Mouse (Mus musculus): Measurements from ENCODE around the gene Reep3. TPM values are rescaled to one million over a fixed set of nuclear protein-coding genes. Genes with fewer than 3 reads are reported as not detected.

The Reep3 gene
- total and polyA plus RNA-seq, 3 experiments = 21.8 to 23.3 (median 23.2) TPM

DNA sequence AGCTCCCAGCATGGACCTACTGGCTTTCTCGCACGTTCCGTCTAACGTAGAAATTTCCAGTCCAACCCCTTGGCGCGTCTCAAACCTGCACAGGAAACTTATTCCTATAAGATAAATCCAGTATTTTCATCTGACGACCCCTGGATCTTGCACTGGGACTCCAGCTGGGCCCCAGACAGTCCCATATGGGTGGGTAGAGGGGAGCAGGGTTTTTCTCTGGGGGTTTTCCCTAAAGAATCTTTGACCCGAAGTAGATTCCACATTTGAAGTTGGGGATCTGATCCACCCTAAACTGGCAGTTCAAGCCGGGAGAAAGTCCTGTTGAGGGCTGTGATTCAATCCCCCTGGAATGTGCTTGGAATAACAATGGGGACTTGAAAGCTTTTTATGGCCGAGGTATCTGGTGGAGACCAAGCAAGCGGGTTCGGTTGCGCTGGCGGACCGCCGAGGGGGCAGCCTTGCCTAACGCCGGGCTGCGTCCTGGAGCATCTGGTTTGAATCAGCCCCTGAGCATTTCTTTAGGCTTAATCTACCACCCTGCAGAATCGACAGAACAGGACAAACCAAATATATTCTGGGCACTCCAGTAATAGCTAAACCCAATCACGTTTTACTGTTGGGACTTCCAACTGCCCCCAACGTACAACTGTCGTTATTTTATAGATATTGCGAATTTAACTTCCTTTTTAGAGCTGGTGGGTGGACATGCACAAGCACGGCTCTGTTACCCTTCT is 93.6 kb downstream of the Reep3 start:
- Histone ChIP-seq H3K9me3 (replicated peaks; ENCODE audit: low read length) (peaks cover 9% of the 10 kb centered on the region), H3K27ac (ENCODE audit: insufficient read depth, low read depth) (no peak overlapping the region), H3K4me1 (ENCODE audit: control insufficient read depth in 1 of 2, insufficient read depth in 2 of 2) (peaks cover 3 to 21% of the 10 kb centered on the region in 2 experiments; a peak in 3 of 4 replicates), H3K36me3 (replicated peaks in 1 of 2; ENCODE audit: control insufficient read depth in 1 of 2, insufficient read depth in 1 of 2, low read length in 1 of 2) (no peaks in the 10 kb centered on the region), H3K27me3 (replicated peaks) (no peaks in the 10 kb centered on the region), H3K79me2 (replicated peaks; ENCODE audit: control insufficient read depth, extremely low read depth, insufficient read depth, poor library complexity, severe bottlenecking) (no peaks in the 10 kb centered on the region), H3K4me3 (replicated peaks in 1 of 3; ENCODE audit: low read depth in 2 of 3, low read length in 2 of 3, poor library complexity in 1 of 3) (no peak overlapping the region), H3K4me2 (ENCODE audit: insufficient read depth, low read depth, poor library complexity, severe bottlenecking) (no peak overlapping the region), H3K9ac (ENCODE audit: insufficient read depth, low read depth) (no peak overlapping the region)
- DNase-seq (ENCODE audit: extremely low read depth) = no peak
- dilution Hi-C loops (cut with MboI; ENCODE audit: extremely low pct_ligation_motif_present, extremely low pct_unique_long_range_greater_than_20kb, low sequenced_read_pairs) = no loop called here
- in situ Hi-C loops (cut with MboI; ENCODE audit: low pct_ligation_motif_present, low pct_unique_long_range_greater_than_20kb, low sequenced_read_pairs) = loop anchor here (5.0 to 10.0 kb wide), 2 partner anchors 78 to 94 kb away; partner anchors contain the start of genes Jmjd1c and Reep3
- TF ChIP-seq PAX5 (IDR thresholded peaks at IDR 0.05; ENCODE audit: low read length) = no peak
- no peak for TF ChIP-seq MAX (IDR thresholded peaks at IDR 0.05; ENCODE audit: low read length)
- no peak for TF ChIP-seq ZKSCAN1 (IDR thresholded peaks at IDR 0.05; ENCODE audit: borderline replicate concordance, low read depth, low read length)
- TF ChIP-seq USF2 (conservative IDR thresholded peaks at IDR 0.05; ENCODE audit: low read depth, low read length) = no peak
- TF ChIP-seq ELF1 (IDR thresholded peaks at IDR 0.05; ENCODE audit: low read depth, low read length) = no peak
- no peak for TF ChIP-seq TCF12 (IDR thresholded peaks at IDR 0.05; ENCODE audit: low read depth, low read length)
- no peak for TF ChIP-seq MAFK (IDR thresholded peaks at IDR 0.05; ENCODE audit: insufficient replicate concordance, low read length)
- TF ChIP-seq RCOR1 (conservative IDR thresholded peaks at IDR 0.05; ENCODE audit: low read depth, low read length) = no peak
- no peak for TF ChIP-seq ETS1 (conservative IDR thresholded peaks at IDR 0.05; ENCODE audit: low read depth, low read length)
- no peak for TF ChIP-seq SMC3 (IDR thresholded peaks at IDR 0.05; ENCODE audit: low read depth, low read length)
- TF ChIP-seq CHD1 (IDR thresholded peaks at IDR 0.05; ENCODE audit: low read depth, low read length) = no peak
- no peak for TF ChIP-seq SIN3A (IDR thresholded peaks at IDR 0.05; ENCODE audit: low read length)
- no peak for TF ChIP-seq MAZ (IDR thresholded peaks at IDR 0.05; ENCODE audit: low read depth, low read length)
- no peak for TF ChIP-seq POLR2AphosphoS2 (IDR thresholded peaks at IDR 0.05; ENCODE audit: low read depth, low read length)
- no peak for TF ChIP-seq MXI1 (IDR thresholded peaks at IDR 0.05; ENCODE audit: low read depth, low read length)

- no peak for TF ChIP-seq CTCF (conservative IDR thresholded peaks at IDR 0.05 in 1 of 2, IDR thresholded peaks at IDR 0.05 in 1 of 2; ENCODE audit: low read depth in 2 of 2, low read length in 2 of 2)
- TF ChIP-seq ZKSCAN1 (IDR thresholded peaks at IDR 0.05; ENCODE audit: borderline replicate concordance, low read depth, low read length) = no peak
- no peak for TF ChIP-seq CHD1 (IDR thresholded peaks at IDR 0.05; ENCODE audit: low read depth, low read length)
- TF ChIP-seq JUND (conservative IDR thresholded peaks at IDR 0.05; ENCODE audit: low read depth, low read length) = no peak
- TF ChIP-seq CHD2 (IDR thresholded peaks at IDR 0.05; ENCODE audit: low read length) = no peak
- TF ChIP-seq ZC3H11A (IDR thresholded peaks at IDR 0.05; ENCODE audit: low read depth, low read length) = no peak
- TF ChIP-seq ZMIZ1 (IDR thresholded peaks at IDR 0.05; ENCODE audit: low read depth, low read length) = no peak
- no peak for TF ChIP-seq NRF1 (IDR thresholded peaks at IDR 0.05; ENCODE audit: low read depth, low read length)
- TF ChIP-seq BHLHE40 (IDR thresholded peaks at IDR 0.05; ENCODE audit: low read depth, low read length) = no peak
- TF ChIP-seq ZNF384 (IDR thresholded peaks at IDR 0.05; ENCODE audit: low read depth, low read length) = no peak
- TF ChIP-seq USF2 (conservative IDR thresholded peaks at IDR 0.05; ENCODE audit: low read depth, low read length) = no peak
- no peak for TF ChIP-seq MYC (IDR thresholded peaks at IDR 0.05; ENCODE audit: low read depth, low read length)
- no peak for TF ChIP-seq KAT2A (IDR thresholded peaks at IDR 0.05; ENCODE audit: insufficient replicate concordance, low read length)
- no peak for TF ChIP-seq MEF2A (IDR thresholded peaks at IDR 0.05; ENCODE audit: borderline replicate concordance, low read depth, low read length)
- no peak for TF ChIP-seq PAX5 (IDR thresholded peaks at IDR 0.05; ENCODE audit: low read length)
- TF ChIP-seq NELFE (IDR thresholded peaks at IDR 0.05; ENCODE audit: low read depth, low read length) = no peak
- TF ChIP-seq MAFK (IDR thresholded peaks at IDR 0.05; ENCODE audit: insufficient replicate concordance, low read length) = no peak
- TF ChIP-seq MXI1 (IDR thresholded peaks at IDR 0.05; ENCODE audit: low read depth, low read length) = no peak
- no peaks in the 10 kb centered on the region for H3K36me3 ChIP-seq (replicated peaks in 1 of 2; ENCODE audit: control insufficient read depth in 1 of 2, insufficient read depth in 1 of 2, low read length in 1 of 2)
- H3K9me3 ChIP-seq (replicated peaks; ENCODE audit: low read length) = peaks cover 9% of the 10 kb centered on the region
- no peaks in the 10 kb centered on the region for H3K79me2 ChIP-seq (replicated peaks; ENCODE audit: control insufficient read depth, extremely low read depth, insufficient read depth, poor library complexity, severe bottlenecking)
- H3K4me2 ChIP-seq (ENCODE audit: insufficient read depth, low read depth, poor library complexity, severe bottlenecking) = no peak overlapping the region
- H3K27ac ChIP-seq (ENCODE audit: insufficient read depth, low read depth) = no peak overlapping the region
- dilution Hi-C loops (cut with MboI; ENCODE audit: extremely low pct_ligation_motif_present, extremely low pct_unique_long_range_greater_than_20kb, low sequenced_read_pairs) (no loop called here), in situ Hi-C loops (cut with MboI; ENCODE audit: low pct_ligation_motif_present, low pct_unique_long_range_greater_than_20kb, low sequenced_read_pairs) (loop anchor here (5.0 to 10.0 kb wide), 2 partner anchors 78 to 95 kb away; partner anchors contain the start of genes Jmjd1c and Reep3)
- no peak overlapping the region for H3K4me3 ChIP-seq (replicated peaks in 1 of 3; ENCODE audit: low read depth in 2 of 3, low read length in 2 of 3, poor library complexity in 1 of 3)
- peaks cover 3 to 26% of the 10 kb centered on the region in 2 experiments; a peak in 3 of 4 replicates for H3K4me1 ChIP-seq (ENCODE audit: control insufficient read depth in 1 of 2, insufficient read depth in 2 of 2)
- no peak for DNase-seq (ENCODE audit: extremely low read depth)
- H3K27me3 ChIP-seq (replicated peaks) = no peaks in the 10 kb centered on the region
- no peak overlapping the region for H3K9ac ChIP-seq (ENCODE audit: insufficient read depth, low read depth)
Observed at GRCm38 (mm10) chr10:67002207-67003008, 94.3 kb downstream of the Reep3 start.

Data from CH12.LX (cell line).